Mouse (Mus musculus): ENCODE measurements around the gene Dcxr. TPM values are rescaled to one million over a fixed set of nuclear protein-coding genes. Genes with fewer than 3 reads are reported as not detected.

Gene Dcxr
- total and polyA plus RNA-seq, 3 experiments = 41.4 to 150 (median 122) TPM

Other genes with a start within 250 kb of the Dcxr start
- 100 to 1,000 TPM; 107 to 146 TPM for gene Mrpl12, start 242.7 kb downstream of the Dcxr start, total RNA-seq (2021)
- gene Mrpl12, start 242.7 kb downstream of the Dcxr start, polyA plus RNA-seq (2012; rRNA removed) = 163 and 185 TPM in 2 replicates
- gene Slc25a10, start 235.4 kb downstream of the Dcxr start, total RNA-seq (2021) = 100 to 1,000 TPM; 103 to 116 TPM
- 400 and 531 TPM in 2 replicates for gene Slc25a10, start 235.4 kb downstream of the Dcxr start, polyA plus RNA-seq (2012; rRNA removed)
- 1 to 10 TPM; 1.5 to 1.7 TPM for gene Gcgr, start 196.6 kb downstream of the Dcxr start, total RNA-seq (2021)
- 2.1 and 2.5 TPM in 2 replicates for gene Gcgr, start 196.6 kb downstream of the Dcxr start, polyA plus RNA-seq (2012; rRNA removed)
- gene Mcrip1, start 177.6 kb downstream of the Dcxr start, total RNA-seq (2021) = 10 to 100 TPM; 56.9 to 65.8 TPM
- 136 and 157 TPM in 2 replicates for gene Mcrip1, start 177.6 kb downstream of the Dcxr start, polyA plus RNA-seq (2012; rRNA removed)
- under 1 TPM; 0.40 to 0.79 TPM for gene Ppp1r27, start 176.1 kb downstream of the Dcxr start, total RNA-seq (2021)
- 0.83 and 1.2 TPM in 2 replicates for gene Ppp1r27, start 176.1 kb downstream of the Dcxr start, polyA plus RNA-seq (2012; rRNA removed)
- gene P4hb, start 154.0 kb downstream of the Dcxr start, total RNA-seq (2021) = 100 to 1,000 TPM; 462 to 524 TPM
- gene P4hb, start 154.0 kb downstream of the Dcxr start, polyA plus RNA-seq (2012; rRNA removed) = 108 and 126 TPM in 2 replicates
- gene Arhgdia, start 145.7 kb downstream of the Dcxr start, total RNA-seq (2021) = 100 to 1,000 TPM; 355 to 386 TPM
- gene Arhgdia, start 145.7 kb downstream of the Dcxr start, polyA plus RNA-seq (2012; rRNA removed) = 712 and 786 TPM in 2 replicates
- 10 to 100 TPM; 85.5 to 97.9 TPM for gene Alyref, start 128.9 kb downstream of the Dcxr start, total RNA-seq (2021)
- gene Alyref, start 128.9 kb downstream of the Dcxr start, polyA plus RNA-seq (2012; rRNA removed) = 10.3 and 12.6 TPM in 2 replicates
- gene Anapc11, start 128.9 kb downstream of the Dcxr start, total RNA-seq (2021) = 10 to 100 TPM; 82.8 to 85.9 TPM
- 183 and 187 TPM in 2 replicates for gene Anapc11, start 128.9 kb downstream of the Dcxr start, polyA plus RNA-seq (2012; rRNA removed)
- under 1 TPM; 0.61 to 0.62 TPM for gene Npb, start 118.8 kb downstream of the Dcxr start, total RNA-seq (2021)
- gene Npb, start 118.8 kb downstream of the Dcxr start, polyA plus RNA-seq (2012; rRNA removed) = 1.6 and 2.3 TPM in 2 replicates
- gene Pcyt2, start 109.3 kb downstream of the Dcxr start, total RNA-seq (2021) = 100 to 1,000 TPM; 201 to 344 TPM
- gene Pcyt2, start 109.3 kb downstream of the Dcxr start, polyA plus RNA-seq (2012; rRNA removed) = 460 and 610 TPM in 2 replicates
- 10 to 100 TPM; 54.2 to 69.5 TPM for gene Sirt7, start 102.0 kb downstream of the Dcxr start, total RNA-seq (2021)
- gene Sirt7, start 102.0 kb downstream of the Dcxr start, polyA plus RNA-seq (2012; rRNA removed) = 109 and 128 TPM in 2 replicates
- 10 to 100 TPM; 48.1 to 60.7 TPM for gene Mafg, start 93.7 kb downstream of the Dcxr start, total RNA-seq (2021)
- gene Mafg, start 93.7 kb downstream of the Dcxr start, polyA plus RNA-seq (2012; rRNA removed) = 54.3 and 66.9 TPM in 2 replicates
- gene Pycr1, start 83.5 kb downstream of the Dcxr start, total RNA-seq (2021) = 1 to 10 TPM; 1.0 to 1.9 TPM
- 3.5 and 3.6 TPM in 2 replicates for gene Pycr1, start 83.5 kb downstream of the Dcxr start, polyA plus RNA-seq (2012; rRNA removed)
- 1 to 10 TPM in 1 of 2 experiments, not detected in 1; 1.0 TPM for gene Myadml2, start 79.1 kb downstream of the Dcxr start, total RNA-seq (2021)
- 0.11 and 0.59 TPM in 2 replicates for gene Myadml2, start 79.1 kb downstream of the Dcxr start, polyA plus RNA-seq (2012; rRNA removed)
- 1 to 10 TPM; 2.8 to 8.1 TPM for gene Notum, start 66.1 kb downstream of the Dcxr start, total RNA-seq (2021)
- gene Notum, start 66.1 kb downstream of the Dcxr start, polyA plus RNA-seq (2012; rRNA removed) = 7.4 and 9.3 TPM in 2 replicates
- 10 to 100 TPM; 74.9 to 84.1 TPM for gene Aspscr1, start 54.3 kb downstream of the Dcxr start, total RNA-seq (2021)
- gene Aspscr1, start 54.3 kb downstream of the Dcxr start, polyA plus RNA-seq (2012; rRNA removed) = 124 and 125 TPM in 2 replicates
- gene Cenpx, start 13.5 kb downstream of the Dcxr start, total RNA-seq (2021) = 10 to 100 TPM; 54.0 to 63.5 TPM
- gene Cenpx, start 13.5 kb downstream of the Dcxr start, polyA plus RNA-seq (2012; rRNA removed) = 86.0 and 90.2 TPM in 2 replicates
- 10 to 100 TPM; 21.9 to 25.3 TPM for gene Lrrc45, start 13.4 kb downstream of the Dcxr start, total RNA-seq (2021)
- 34.2 and 40.1 TPM in 2 replicates for gene Lrrc45, start 13.4 kb downstream of the Dcxr start, polyA plus RNA-seq (2012; rRNA removed)
- gene Rac3, start 5.8 kb downstream of the Dcxr start, total RNA-seq (2021) = 10 to 100 TPM; 13.7 to 15.9 TPM
- 21.1 and 25.6 TPM in 2 replicates for gene Rac3, start 5.8 kb downstream of the Dcxr start, polyA plus RNA-seq (2012; rRNA removed)
- 10 to 100 TPM in 1 of 2 experiments, 1 to 10 TPM in 1; 8.3 to 10.6 TPM for gene Cbr2, start 4.8 kb upstream of the Dcxr start, total RNA-seq (2021)
- gene Cbr2, start 4.8 kb upstream of the Dcxr start, polyA plus RNA-seq (2012; rRNA removed) = 52.6 and 54.2 TPM in 2 replicates
- 10 to 100 TPM in 1 of 2 experiments, 1 to 10 TPM in 1; 5.5 to 12.3 TPM for gene Hmga1b, start 35.5 kb upstream of the Dcxr start, total RNA-seq (2021)
- gene Hmga1b, start 35.5 kb upstream of the Dcxr start, polyA plus RNA-seq (2012; rRNA removed) = 2.8 and 6.6 TPM in 2 replicates
- 10 to 100 TPM; 18.3 to 20.9 TPM for gene Rfng, start 56.9 kb upstream of the Dcxr start, total RNA-seq (2021)
- gene Rfng, start 56.9 kb upstream of the Dcxr start, polyA plus RNA-seq (2012; rRNA removed) = 91.6 and 95.4 TPM in 2 replicates
- 100 to 1,000 TPM; 113 to 141 TPM for gene Gps1, start 57.0 kb upstream of the Dcxr start, total RNA-seq (2021)
- 161 and 178 TPM in 2 replicates for gene Gps1, start 57.0 kb upstream of the Dcxr start, polyA plus RNA-seq (2012; rRNA removed)
- gene Dus1l, start 69.1 kb upstream of the Dcxr start, total RNA-seq (2021) = 10 to 100 TPM; 56.0 to 62.0 TPM
- 43.8 and 53.7 TPM in 2 replicates for gene Dus1l, start 69.1 kb upstream of the Dcxr start, polyA plus RNA-seq (2012; rRNA removed)
- 1,000 to 10,000 TPM in 1 of 2 experiments, 100 to 1,000 TPM in 1; 505 to 2,290 TPM for gene Fasn, start 97.3 kb upstream of the Dcxr start, total RNA-seq (2021)
- 7,384 and 9,917 TPM in 2 replicates for gene Fasn, start 97.3 kb upstream of the Dcxr start, polyA plus RNA-seq (2012; rRNA removed)
- 10 to 100 TPM in 1 of 2 experiments, 1 to 10 TPM in 1; 8.4 to 20.4 TPM for gene Ccdc57, start 205.6 kb upstream of the Dcxr start, total RNA-seq (2021)
- 2.7 and 3.5 TPM in 2 replicates for gene Ccdc57, start 205.6 kb upstream of the Dcxr start, polyA plus RNA-seq (2012; rRNA removed)
- gene Slc16a3, start 221.2 kb upstream of the Dcxr start, total RNA-seq (2021) = 1 to 10 TPM; 1.2 to 1.3 TPM
- gene Slc16a3, start 221.2 kb upstream of the Dcxr start, polyA plus RNA-seq (2012; rRNA removed) = 1.4 and 2.5 TPM in 2 replicates